Mouse (Mus musculus) heart, postnatal 10 days (tissue): ENCODE data around the gene Zfp970. TPM values are rescaled to one million over a fixed set of nuclear protein-coding genes. Genes with fewer than 3 reads are reported as not detected.

Experiments
- total RNA-seq, 2 experiments: library from RNA; stranded (reverse); gene quantifications; 2 replicates each; pipeline ENCODE4 v1.2.3; 2021

Zfp970 gene
- total RNA-seq, 2 experiments from 2014 or later: 87.5 to 178 TPM

Other genes with a start within 250 kb of the Zfp970 start
- gene Gm14409, start 197.7 kb upstream of the Zfp970 start, total RNA-seq: 1 to 10 TPM in 1 of 2 experiments, under 1 TPM in 1; 0.79 to 1.8 TPM
- gene Gm14412, start 140.4 kb upstream of the Zfp970 start, total RNA-seq: 1 to 10 TPM in 1 of 2 experiments, under 1 TPM in 1; 0.60 to 1.1 TPM
- gene Gm14418, start 66.4 kb upstream of the Zfp970 start, total RNA-seq: 10 to 100 TPM; 12.4 to 14.6 TPM
- gene Gm14403, start 33.5 kb downstream of the Zfp970 start, total RNA-seq: 10 to 100 TPM; 41.0 to 49.2 TPM
- gene Gm14406, start 113.5 kb downstream of the Zfp970 start, total RNA-seq: not detected